In the genomic region with DNA sequence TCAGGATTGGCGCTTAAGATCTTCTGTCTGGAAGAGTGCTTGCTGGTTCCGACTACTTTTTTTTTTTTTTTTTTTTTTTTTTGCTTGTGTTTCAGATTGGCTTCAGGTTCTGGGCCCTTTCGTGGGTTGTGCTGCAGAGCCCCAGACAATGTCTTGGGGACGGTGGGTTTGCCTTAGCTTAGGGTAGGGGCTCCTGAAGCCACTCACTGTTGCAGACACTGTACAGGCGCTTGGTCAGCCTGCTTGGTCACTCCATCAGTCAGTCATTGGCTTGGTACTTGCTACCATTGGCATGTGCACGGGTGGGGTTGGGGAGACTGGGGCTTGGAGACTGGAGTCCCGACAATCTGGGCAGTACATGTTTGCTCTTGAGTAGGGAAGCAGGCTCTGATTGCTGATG, we compare ENCODE assay signal across 8 mouse cellular contexts.
DNase-seq lines count a peak whose midpoint lies in the region; ATAC-seq and TF ChIP-seq lines count a peak whose summit lies in the region.

No protein-coding gene starts in this region.

- no peaks in the 10 kb centered on the region for H3K36me3 ChIP-seq in lung, embryonic 15.5 days
- H3K36me3 ChIP-seq in forebrain, embryonic 16.5 days (ENCODE audit: control insufficient read depth, insufficient read depth) = no peaks in the 10 kb centered on the region
- H3K36me3 ChIP-seq in limb, embryonic 14.5 days (ENCODE audit: control insufficient read depth, insufficient read depth, low read length) = no peaks in the 10 kb centered on the region
- no peaks in the 10 kb centered on the region for H3K36me3 ChIP-seq in small intestine, adult 2 months (ENCODE audit: control insufficient read depth, insufficient read depth, low read length)

- H3K9ac ChIP-seq in lung, embryonic 15.5 days = peak overlapping the region; percentile 27; the same call in 1 of the 2 replicates
- H3K9ac ChIP-seq in forebrain, embryonic 16.5 days (replicated peaks; ENCODE audit: low read depth, low read length) = peak overlapping the region; percentile 44
- H3K9ac ChIP-seq in limb, embryonic 14.5 days (ENCODE audit: low read depth, low read length, severe bottlenecking) = no peak overlapping the region; the same call in 1 of the 2 replicates

- peaks cover 33% of the 10 kb centered on the region for H3K4me1 ChIP-seq in lung, embryonic 15.5 days
- peaks cover 8% of the 10 kb centered on the region for H3K4me1 ChIP-seq in forebrain, embryonic 16.5 days (replicated peaks; ENCODE audit: control insufficient read depth, insufficient read depth, low read length)
- H3K4me1 ChIP-seq in limb, embryonic 14.5 days (ENCODE audit: control insufficient read depth, insufficient read depth, low read length) = peaks cover 17% of the 10 kb centered on the region
- H3K4me1 ChIP-seq in small intestine, adult 2 months (ENCODE audit: control insufficient read depth, insufficient read depth, insufficient read length, low read length) = peaks cover 6% of the 10 kb centered on the region

- peak; percentile 32; the same call in 1 of the 2 replicates for ATAC-seq in lung, embryonic 15.5 days (ENCODE audit: borderline replicate concordance, extremely low read depth, low FRiP score, low TSS enrichment)
- peak; percentile 30 for ATAC-seq in forebrain, embryonic 16.5 days
- ATAC-seq in limb, embryonic 14.5 days (ENCODE audit: low FRiP score, low read depth) = peak; percentile 20

- H3K27me3 ChIP-seq in lung, embryonic 15.5 days = no peaks in the 10 kb centered on the region
- no peaks in the 10 kb centered on the region for H3K27me3 ChIP-seq in forebrain, embryonic 16.5 days (replicated peaks; ENCODE audit: control insufficient read depth, insufficient read depth, low read length)
- H3K27me3 ChIP-seq in limb, embryonic 14.5 days (ENCODE audit: control insufficient read depth, insufficient read depth, low read length) = no peaks in the 10 kb centered on the region
- H3K27me3 ChIP-seq in small intestine, adult 2 months (ENCODE audit: control insufficient read depth, insufficient read depth, low read length) = no peaks in the 10 kb centered on the region

- no peak for TF ChIP-seq POLR2A in limb, embryonic 14.5 days (IDR thresholded peaks at IDR 0.05; ENCODE audit: borderline replicate concordance, extremely low read depth, insufficient read depth, insufficient read length)
- TF ChIP-seq POLR2A in small intestine, adult 2 months (IDR thresholded peaks at IDR 0.05; ENCODE audit: low read depth, low read length) = no peak

- H3K9me3 ChIP-seq in lung, embryonic 15.5 days = no peaks in the 10 kb centered on the region
- no peaks in the 10 kb centered on the region for H3K9me3 ChIP-seq in forebrain, embryonic 16.5 days (ENCODE audit: control insufficient read depth, low read length)
- no peaks in the 10 kb centered on the region for H3K9me3 ChIP-seq in limb, embryonic 14.5 days (ENCODE audit: control insufficient read depth, low read length)

- peak overlapping the region; percentile 72 for H3K4me2 ChIP-seq in lung, embryonic 15.5 days
- peak overlapping the region; percentile 90 for H3K4me2 ChIP-seq in forebrain, embryonic 16.5 days (ENCODE audit: low read length)
- H3K4me2 ChIP-seq in limb, embryonic 14.5 days (replicated peaks; ENCODE audit: low read depth, low read length, severe bottlenecking) = peak overlapping the region; percentile 52

- DNase-seq in lung, postnatal 25 days (ENCODE audit: low spot score) = no peak
- DNase-seq in limb, embryonic 14.5 days (ENCODE audit: low spot score) = no peak
- no peak for DNase-seq in urinary bladder, postnatal 4 days (ENCODE audit: low spot score in 2 of 2)
- no peak for DNase-seq in gastrocnemius, postnatal 4 days (ENCODE audit: low spot score in 2 of 2)
- no peak for DNase-seq in c-Kit-positive CD71-positive TER-119-positive erythroid progenitor cells, embryonic 14.5 days (ENCODE audit: low spot score)

- H3K27ac ChIP-seq in lung, embryonic 15.5 days = peak overlapping the region; percentile 78
- H3K27ac ChIP-seq in forebrain, embryonic 16.5 days (ENCODE audit: low read length) = no peak overlapping the region
- H3K27ac ChIP-seq in limb, embryonic 14.5 days (replicated peaks; ENCODE audit: low read depth, low read length) = 0 out of 2 replicates have a peak overlapping the region, but pooled peaks have one; percentile 70
- no peak overlapping the region for H3K27ac ChIP-seq in small intestine, adult 2 months (ENCODE audit: insufficient read depth, low read depth, low read length)

- TF ChIP-seq CTCF in small intestine, adult 2 months (IDR thresholded peaks at IDR 0.05; ENCODE audit: extremely low read depth, insufficient read length, insufficient replicate concordance, low read depth, low read length) = no peak

- peak overlapping the region; percentile 33 for H3K4me3 ChIP-seq in lung, embryonic 15.5 days
- H3K4me3 ChIP-seq in forebrain, embryonic 16.5 days (replicated peaks; ENCODE audit: low read length) = peak overlapping the region; percentile 46
- peak overlapping the region; percentile 30 for H3K4me3 ChIP-seq in limb, embryonic 14.5 days (replicated peaks; ENCODE audit: low read length)
- H3K4me3 ChIP-seq in small intestine, adult 2 months (ENCODE audit: low read depth, low read length) = peak overlapping the region; percentile 25; the same call in 1 of the 2 replicates

- WGBS in lung, embryonic 15.5 days = 4% methylated on average over 7 of the region's 7 CpGs
- WGBS in forebrain, embryonic 16.5 days = 12% methylated on average over 7 of the region's 7 CpGs
- 9% methylated on average over 6 of the region's 7 CpGs for WGBS in limb, embryonic 14.5 days
- 50% methylated on average over 7 of the region's 7 CpGs for WGBS in small intestine, adult 2 months

Comparison
In these comparisons a context has a peak if more than half of its experiments do, and no peak if none do; other contexts are left out.
1. H3K27ac ChIP-seq: peak in lung, embryonic 15.5 days (single experiment) and limb, embryonic 14.5 days (single experiment); none in forebrain, embryonic 16.5 days (single experiment) and small intestine, adult 2 months (single experiment).
2. Peak in every context shown above with its lines, with median percentiles within 50 percentile points of each other: ATAC-seq, H3K4me2 ChIP-seq and H3K4me3 ChIP-seq.